Mouse (Mus musculus) granulocyte monocyte progenitor cell, adult 5-6 weeks (primary cell): ENCODE results near the gene Irf2bp2. TPM values are rescaled to one million over a fixed set of nuclear protein-coding genes. Genes with fewer than 3 reads are reported as not detected.

Experiments
- ATAC-seq: replicated peaks from 2 replicates; pipeline ENCODE4 v1.8.0; 2016; ENCODE audit warnings: mild to moderate bottlenecking, moderate TSS enrichment, inconsistent platforms; ENCODE audit not compliant: poor library complexity, severe bottlenecking
- total RNA-seq, 2 experiments: library from RNA; stranded (forward) in 1 of 2; stranded (reverse) in 1 of 2; fragments of 200-712, 200-1000 nt in 1 of 2; fragments of >200 nt in 1 of 2; fragmentation: Nextera tagmentation in 1 of 2; gene quantifications; 2 replicates each; pipeline ENCODE4 v1.2.3; 2014 to 2017

Gene Irf2bp2
- total RNA-seq (2014; fragmentation: Nextera tagmentation), result 112 and 113 TPM in 2 replicates
- total RNA-seq (2017), result 97.9 and 112 TPM in 2 replicates

DNA sequence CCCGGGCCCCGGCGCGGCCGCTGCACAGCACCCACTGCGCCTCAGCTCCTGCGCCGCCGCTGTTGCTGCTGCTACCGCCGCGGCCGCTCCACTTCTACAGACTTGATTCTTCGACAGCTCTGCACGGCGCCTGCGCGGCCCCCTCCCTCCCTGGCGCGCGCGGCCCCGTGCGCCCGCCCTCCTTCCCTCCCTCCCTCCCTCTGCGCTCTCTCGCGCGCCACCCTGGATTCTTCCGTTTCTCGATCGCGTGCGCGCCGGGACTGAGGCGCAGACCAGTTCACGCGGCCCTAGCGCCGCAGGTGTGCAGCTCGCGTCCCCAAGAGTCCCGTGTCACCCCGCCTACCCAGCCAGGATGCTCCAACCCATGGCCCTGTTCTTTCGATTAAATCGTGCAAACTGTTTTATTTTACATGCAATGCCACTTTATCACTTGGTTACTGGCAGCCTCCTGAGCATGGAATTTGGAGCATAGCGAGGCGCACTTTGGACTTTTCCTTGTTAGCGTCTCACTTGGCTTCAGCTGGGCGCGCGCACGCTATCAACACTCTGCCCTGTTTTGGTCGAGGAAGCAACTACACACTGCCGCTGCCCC is at the start of gene Irf2bp2:
Irf2bp2 (minus strand) TSS at position 98 of the 592 bp plus-strand sequence.
- ATAC-seq, result peak; percentile 11

DNA sequence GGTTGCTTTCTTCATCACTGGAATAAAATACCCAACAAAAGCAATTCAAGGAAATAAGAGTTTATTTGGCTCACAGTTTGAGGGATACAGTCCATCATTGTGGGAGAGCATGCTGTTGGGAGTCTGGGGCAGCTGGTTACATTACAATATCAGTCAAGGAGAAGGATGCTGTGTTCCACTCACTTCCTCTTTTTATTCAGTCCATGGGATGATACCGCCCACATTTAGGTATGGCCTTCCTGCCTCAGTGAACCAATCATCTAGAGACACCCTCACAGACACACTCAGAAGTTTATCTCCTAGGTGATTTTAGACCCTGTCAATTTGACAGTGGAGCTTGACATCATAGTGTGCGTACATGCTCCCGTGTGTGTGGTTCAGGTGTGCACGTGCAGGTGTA is 48.9 kb upstream of the Irf2bp2 start:
- ATAC-seq, result peak; percentile 52; the same call in 1 of the 2 replicates

DNA sequence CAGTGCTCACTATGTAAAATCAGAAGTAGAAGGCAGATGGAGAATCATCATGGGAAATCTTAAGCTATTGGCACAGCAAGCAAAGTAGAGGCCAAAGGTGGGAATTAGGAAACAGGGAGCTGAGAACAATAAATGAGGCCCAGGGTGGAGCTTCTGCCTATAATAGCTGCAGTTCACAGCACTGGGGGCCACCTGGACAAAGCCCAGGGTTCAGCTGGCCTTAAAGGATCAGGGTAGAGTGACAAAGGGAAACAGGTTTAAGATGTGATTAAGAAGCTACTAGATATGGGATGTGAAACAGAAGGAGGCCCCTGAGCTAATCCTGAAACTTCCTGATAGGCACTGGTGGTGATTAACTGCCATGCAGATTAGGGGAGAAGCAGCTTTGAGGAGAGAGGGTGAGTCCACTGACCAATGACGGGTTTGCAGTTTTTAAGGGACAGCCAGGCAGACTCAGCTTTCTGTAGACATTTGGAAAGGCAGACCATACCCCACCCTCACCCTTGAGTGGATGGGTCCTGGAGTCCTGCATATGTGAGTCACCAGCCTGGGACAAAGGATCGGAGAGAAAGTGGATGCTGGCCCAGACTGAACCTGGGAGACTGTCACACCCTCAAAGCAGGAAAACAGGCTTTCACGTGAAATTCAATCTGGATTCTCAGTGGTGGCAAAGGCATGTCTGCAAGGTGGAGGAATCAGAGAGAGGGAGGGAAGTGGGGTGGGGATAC is 47.9 kb upstream of the Irf2bp2 start:
- ATAC-seq, result peak; percentile 62

DNA sequence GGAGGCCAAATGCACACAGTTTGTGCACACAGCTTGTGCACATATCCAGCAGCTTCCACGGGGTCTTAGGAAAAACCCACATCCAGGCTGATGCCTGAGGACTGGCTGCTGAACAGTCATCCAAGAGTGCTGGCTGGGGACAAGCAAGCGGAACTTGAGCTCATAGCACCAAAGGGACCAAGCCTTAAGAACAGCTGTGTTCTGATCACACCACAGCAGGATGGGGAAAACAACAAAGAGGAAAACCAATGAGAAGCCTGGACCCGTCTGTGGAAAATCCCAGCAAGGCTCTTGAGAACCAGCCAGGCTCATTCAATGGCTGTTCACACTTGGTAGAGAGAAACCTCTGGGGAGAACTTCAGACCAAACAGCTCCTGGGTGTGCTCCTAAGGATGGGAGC is 45.4 kb upstream of the Irf2bp2 start:
- ATAC-seq, result no peak

DNA sequence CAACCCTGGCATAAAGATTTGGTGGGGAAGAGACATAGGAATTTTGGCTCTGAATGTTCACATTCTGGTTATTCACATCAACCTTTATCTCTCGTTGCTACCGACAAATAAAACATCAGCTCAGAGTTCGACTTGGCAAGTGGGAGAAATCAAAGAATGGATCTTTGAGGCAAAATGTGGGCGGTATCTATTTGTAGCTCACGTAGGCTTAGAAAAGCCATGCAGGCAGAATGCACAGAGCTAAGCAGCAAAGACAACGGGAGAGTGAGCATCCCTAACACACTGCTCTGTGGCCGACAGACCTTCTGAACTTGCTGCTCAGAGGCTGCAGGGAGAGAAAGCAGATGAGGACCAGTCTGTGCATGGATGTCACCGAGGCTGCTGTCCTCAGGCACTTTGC is 44.2 kb upstream of the Irf2bp2 start:
- no peak for ATAC-seq

DNA sequence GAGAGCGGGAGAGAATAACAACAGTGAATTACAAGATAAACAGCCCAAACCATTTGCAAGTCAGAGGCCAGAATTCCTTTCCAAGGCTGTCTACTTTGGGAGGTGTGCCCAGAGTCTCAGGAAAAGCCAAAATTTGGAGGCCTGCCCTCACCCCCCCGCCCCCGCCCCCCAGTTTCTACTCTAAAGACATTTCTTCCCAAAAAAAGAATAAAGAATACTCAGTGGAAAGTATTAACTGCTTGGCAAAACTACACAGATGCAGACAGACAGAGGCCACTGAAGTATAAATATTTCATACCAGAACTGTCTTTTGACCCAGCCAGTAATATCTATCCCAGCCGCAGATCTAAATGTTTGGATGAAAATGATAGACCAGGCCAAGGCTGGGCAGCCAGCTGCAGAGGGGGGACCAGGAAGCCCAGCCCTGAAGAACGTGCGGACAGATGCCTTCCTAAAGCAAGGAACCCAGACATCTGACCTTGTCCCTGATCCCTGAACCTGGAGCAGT is 40.8 kb upstream of the Irf2bp2 start:
- no peak for ATAC-seq

DNA sequence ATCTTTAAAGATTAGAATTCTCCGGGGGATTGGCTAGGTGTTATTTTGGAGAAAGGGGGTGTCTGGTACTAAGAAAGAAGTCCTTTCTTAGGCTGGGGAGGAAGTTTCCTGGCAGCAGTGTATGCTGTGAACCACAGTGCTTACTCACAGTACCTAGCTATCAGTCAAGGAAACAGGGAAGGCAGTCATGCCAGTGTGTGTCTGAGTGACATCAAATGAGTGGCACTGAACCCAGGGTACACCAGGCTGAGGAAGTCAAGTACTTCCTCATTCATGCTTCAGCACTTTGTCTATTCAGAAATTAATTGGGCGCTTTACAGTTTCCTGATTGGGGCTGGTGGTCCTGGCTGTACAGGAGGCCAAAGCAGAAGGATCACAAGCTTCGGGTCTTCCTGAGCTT is 34.8 kb upstream of the Irf2bp2 start:
- ATAC-seq, result peak; percentile 94

DNA sequence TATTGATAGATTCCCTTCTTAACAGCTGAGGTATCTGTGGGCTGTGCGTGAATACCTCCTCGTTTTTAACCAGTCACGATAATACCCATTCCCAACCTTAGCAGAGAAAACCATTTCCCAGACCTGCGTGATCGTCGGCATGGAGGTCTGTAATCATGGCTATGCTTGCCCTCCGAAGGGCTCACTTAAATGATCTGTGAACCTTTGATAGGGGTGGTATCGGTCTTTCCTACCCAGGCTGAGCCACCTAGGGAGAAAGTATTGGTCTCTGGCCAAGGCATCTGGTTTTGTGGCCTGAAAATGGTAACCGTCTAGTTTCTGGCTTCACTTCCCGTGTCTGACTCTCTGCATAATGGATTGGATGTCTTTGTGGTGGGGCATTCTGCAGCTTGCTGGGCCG is 32.6 kb upstream of the Irf2bp2 start:
- peak; percentile 33; the same call in 1 of the 2 replicates for ATAC-seq

DNA sequence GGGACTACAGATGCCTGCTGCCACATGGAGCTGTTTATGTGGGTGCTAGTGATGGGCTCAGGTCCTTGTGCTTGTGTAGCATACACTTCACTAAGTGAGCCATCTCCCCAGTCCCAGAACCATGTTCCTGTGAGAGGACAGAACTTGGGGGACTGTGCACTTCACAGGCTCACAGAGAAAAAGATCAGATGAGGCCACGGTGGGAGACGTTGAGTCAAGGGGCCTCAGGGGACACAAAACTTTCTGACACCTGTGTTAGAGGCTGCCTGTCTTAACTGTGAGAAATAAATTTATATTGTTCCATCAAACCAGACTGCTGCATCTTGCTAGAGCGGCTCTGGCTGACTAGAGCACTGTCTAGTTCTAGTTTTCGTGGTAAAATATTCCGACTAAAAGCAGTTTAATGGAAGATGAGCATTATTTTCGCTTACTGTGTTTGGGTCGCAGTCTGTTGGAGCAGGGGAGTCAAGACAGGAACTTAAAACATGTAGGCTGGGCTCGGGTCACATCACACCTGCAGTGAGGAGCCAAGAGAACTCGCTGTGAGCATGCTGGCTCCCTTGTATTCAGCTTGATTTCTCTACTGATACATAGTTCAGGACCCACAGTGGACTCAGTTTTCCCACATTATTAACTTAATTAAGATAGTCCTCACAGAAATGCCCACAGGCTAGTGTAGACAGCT is 28.5 kb upstream of the Irf2bp2 start:
- ATAC-seq, result no peak

DNA sequence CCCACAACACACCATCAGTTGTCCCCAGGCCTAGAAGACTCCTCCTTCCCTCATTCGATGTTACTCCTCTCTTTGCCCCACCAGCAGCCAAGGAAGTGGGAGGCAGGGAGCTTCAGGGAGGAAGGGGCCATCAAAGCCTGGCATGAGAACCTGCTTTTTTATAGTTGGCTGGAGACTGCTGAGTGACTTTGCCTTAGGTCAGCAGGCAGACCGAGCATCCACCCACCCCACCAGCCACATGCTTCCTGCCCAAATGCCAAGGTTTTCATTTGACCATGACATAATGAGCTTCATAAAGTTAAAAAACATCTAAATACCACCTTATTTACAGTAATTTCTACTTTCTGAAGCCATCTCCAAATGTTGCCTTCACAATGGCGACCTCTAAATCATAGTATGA is 26.9 kb upstream of the Irf2bp2 start:
- ATAC-seq, result no peak

DNA sequence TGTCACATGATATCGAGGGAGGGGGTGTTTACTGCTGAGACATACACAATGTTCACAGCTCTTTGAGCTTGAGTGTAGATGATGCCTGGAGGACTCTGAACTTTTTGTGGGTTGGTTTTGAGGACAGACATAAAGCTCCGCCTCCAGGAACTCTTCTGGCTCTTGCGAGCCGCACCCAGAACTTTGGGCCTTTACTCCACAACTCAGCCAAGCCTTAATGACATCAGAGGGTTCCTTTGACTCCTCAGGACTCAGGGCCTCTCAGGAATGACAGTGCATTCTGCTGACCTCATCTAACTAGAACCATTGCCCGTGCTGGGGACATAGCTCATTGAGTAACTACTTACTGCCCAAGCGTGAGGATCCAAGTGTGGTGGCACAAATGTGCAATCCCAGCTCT is 25.7 kb upstream of the Irf2bp2 start:
- ATAC-seq, result peak; percentile 62

DNA sequence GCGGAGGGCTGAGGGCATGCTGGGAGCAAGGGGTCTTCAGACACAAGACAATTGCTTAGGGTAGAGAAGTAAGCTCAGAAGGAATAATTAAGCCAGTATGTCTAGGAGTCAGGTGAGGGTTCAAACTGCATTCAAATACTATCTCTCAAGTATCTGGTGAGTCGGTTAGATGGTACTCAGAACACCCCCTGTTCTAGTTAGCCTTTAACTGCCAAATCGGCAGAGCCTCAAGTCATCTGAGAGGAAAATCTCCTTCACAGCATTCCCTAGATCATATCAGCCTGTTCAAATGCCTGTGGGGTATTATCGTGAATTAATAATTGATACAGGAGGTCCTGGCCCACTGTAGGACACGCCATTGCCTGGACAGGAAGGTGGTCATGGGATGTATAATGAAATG is 23.9 kb upstream of the Irf2bp2 start:
- no peak for ATAC-seq

DNA sequence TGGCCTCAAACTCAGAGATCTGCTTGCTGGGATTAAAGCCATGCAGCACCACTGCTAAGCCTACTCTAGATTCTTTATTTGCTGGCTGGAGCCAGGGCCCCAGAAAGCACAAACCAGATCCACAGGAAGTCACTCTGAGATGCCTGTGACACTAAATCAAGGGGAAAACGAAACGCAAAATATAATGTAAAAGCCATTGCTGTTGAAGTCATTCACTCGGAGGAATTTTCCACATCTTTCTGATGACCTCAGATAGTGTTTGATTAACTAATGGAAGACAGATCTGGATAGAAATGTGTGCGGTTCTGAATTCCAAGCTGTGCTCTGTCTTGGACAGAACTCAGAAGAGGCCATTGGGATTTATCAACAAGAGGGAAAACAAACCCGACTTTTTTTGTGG is 22.9 kb upstream of the Irf2bp2 start:
- ATAC-seq, result no peak

DNA sequence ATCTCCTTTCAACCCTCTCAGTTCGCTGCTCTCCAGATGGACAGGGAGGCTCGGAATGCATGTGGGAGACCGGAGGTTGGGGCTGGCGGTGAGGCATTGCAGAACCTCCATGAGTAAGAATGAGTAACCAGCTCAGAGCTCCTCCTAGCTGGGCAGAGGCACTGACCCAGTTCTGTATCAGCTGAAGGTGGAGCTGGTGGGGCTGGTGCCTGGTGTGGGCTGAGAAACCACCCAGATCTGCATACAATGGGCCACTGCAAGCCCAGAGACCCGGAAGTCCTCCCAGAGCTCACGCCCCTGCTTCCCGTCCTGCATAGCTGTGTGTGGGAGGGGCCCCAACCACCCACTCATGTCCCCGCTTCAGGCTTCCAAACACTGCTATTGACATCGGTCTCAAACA is 22.0 kb upstream of the Irf2bp2 start:
- ATAC-seq, result peak; percentile 45

DNA sequence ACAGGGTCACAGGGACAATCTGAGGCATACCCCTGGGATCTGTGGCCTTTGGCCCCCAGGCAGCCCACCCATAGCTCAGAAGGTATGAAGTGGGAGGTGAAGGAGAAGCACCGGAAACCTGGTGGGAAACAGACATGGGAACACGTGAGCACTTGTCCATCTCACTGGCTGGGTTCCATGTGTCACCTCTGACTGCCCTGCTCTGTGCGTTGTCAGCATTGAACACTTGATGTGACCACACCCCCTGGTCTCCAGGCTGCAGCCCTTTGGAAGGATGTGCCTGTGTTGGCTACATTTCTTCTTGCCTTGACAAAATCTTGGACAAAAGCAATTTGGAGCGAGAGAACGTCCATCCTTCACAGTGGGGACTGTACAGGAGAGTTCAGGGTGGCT is 20.9 kb upstream of the Irf2bp2 start:
- no peak for ATAC-seq

DNA sequence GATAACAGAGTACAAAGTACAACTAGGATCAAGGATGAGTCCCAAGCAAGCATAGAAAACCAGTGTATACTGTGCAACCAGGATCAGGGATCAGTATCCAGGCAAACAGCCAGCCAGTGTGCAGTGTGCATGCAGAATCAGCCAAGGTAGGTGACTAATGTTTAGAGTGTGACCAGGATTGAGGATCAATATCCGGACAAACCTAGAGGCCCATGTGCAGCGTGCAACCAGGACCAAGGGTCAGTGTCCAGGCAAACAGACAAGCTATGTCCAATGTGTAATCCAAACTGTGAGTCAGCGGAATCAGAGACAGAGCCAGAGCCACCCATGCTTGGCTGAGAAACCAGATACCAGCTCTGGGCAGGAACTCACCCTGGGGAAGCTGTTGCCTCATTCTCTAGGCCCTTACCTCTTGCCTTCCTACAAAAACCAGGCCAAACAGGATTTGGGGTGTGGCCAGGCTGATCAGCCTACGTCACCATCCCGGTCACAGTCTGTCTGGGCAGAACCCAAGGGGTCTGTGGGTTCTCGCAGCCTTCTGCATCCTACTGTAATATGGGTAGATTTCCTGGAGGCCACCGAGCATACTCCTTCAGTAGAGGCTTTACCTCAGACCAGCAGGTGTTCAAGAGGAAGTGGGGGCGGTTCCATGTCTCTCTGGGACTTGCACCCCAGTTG is 20.4 kb upstream of the Irf2bp2 start:
- peak; percentile 86 for ATAC-seq

DNA sequence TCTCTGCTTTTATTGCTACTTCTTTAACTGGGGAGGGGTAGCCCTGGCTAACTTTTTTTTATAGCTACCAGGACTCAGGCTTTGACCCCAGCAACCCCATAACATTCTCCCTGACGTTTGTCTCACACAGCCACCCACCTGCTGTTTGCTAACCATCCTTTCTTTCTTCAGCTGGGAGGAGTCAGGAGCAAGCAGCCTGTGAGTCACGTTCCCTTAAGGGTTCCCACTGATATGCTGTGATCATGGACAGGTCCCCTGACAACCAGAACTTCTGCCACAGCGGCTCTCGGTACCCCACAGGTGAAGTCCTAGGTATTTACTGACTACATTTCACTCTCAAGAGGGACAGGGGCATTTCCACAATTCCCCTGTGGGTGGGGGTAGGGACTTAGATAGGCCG is 19.4 kb upstream of the Irf2bp2 start:
- ATAC-seq, result no peak

DNA sequence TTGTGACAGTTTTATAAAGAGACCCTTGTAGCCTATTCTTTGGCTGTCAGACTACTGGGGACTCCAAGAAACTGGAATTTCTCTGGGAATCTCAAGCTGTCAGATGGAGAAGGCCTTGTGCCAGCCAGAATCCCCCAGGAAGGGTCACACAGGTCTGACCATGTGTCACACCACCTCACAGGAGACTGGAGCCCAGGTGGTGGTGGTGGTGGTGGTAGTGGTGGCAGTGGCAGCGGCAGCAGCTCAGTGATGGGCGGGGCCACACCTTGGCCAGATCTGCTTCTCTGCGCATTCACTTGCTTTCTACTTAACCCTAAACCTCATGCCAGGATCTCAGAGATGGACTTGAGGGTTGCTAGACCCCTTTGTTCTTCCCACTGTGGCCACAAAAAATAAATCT is 19.0 kb upstream of the Irf2bp2 start:
- no peak for ATAC-seq

DNA sequence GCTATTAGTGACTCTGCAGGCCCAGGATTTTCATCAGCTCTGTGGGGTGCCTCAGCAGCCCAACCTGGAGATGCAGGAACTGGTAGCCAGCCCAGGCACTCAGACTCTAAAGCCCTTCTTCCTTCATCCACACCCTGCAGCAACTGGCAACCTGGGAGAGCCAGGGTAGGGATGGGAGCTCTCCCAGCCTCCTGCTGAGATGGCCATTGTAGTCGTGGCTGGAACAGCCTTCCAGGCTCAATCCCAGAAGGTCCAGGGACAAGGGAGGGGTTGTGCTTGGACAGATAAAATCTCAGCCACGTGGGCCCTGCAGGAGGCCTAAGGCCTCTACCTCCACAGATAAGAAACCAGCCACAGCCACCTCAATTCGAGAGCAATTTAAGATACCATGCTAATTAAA is 16.9 kb upstream of the Irf2bp2 start:
- no peak for ATAC-seq

DNA sequence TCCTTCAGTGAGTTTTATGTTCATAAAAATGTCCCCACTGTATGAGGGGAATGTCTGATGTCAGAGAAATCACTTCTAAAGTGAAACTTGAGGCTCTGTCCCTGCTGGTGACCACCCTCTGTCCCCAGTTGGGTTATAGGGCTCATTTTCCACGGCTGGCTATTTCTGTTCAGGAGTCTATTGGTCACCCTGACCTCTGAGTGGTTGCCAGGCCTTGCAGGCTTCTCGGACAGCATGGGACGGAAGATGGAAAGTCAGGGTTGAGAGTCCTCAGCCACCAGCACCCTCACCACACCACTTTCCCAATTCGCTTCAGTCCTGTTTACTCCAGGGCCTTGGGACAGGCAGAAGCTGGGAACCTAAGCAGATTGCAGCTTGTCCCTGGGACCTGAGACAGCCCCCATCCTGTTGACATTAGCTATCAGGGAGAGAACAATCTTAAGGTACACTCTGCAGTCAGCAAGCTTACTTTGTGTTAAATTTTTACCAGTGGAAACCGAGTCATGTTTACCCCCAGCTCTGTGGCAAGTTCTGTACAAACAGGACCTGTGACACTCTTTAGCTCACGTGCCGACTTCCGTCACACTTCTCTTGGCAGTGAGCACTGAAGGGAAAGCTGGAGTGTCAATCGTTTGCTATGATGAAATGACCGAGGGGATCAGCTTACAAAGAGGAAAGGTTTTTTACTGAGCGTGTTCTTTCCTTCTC is 15.9 kb upstream of the Irf2bp2 start:
- ATAC-seq, result no peak
